Mouse (Mus musculus) neural tube, embryonic 12.5 days (tissue): ENCODE results near the gene Khk. TPM values are rescaled to one million over a fixed set of nuclear protein-coding genes. Genes with fewer than 3 reads are reported as not detected.
A peak's percentile ranks its signal among the peaks of the same experiment; 100 is the strongest.

Experiments used
- ATAC-seq: fragments of 200-750 bp; cut with Nextera tagmentation; 2 replicates; pipeline ENCODE4 v1.8.0; 2017; ENCODE audit warnings: low read depth, mild to moderate bottlenecking, moderate TSS enrichment, moderate library complexity; ENCODE audit not compliant: low FRiP score
- H3K27ac ChIP-seq: fragments of 300-500 bp; sonication (generic); 2 replicates; pipeline ENCODE4 v1.5.1; 2016
- H3K27me3 ChIP-seq: fragments of 300-500 bp; sonication (generic); replicated peaks from 2 replicates; pipeline ENCODE4 v1.6.1; 2016; ENCODE audit warnings: mild to moderate bottlenecking
- H3K36me3 ChIP-seq: fragments of 300-500 bp; sonication (generic); 2 replicates; pipeline ENCODE4 v1.6.1; 2016; ENCODE audit warnings: mild to moderate bottlenecking
- H3K4me1 ChIP-seq: fragments of 300-500 bp; sonication (generic); 2 replicates; pipeline ENCODE4 v1.6.1; 2016
- H3K4me2 ChIP-seq: fragments of 300-500 bp; sonication (generic); replicated peaks from 2 replicates; pipeline ENCODE4 v1.6.1; 2016; ENCODE audit warnings: mild to moderate bottlenecking
- H3K4me3 ChIP-seq: fragments of 300-500 bp; sonication (generic); 2 replicates; pipeline ENCODE4 v1.5.1; 2016
- H3K9ac ChIP-seq: fragments of 300-500 bp; sonication (generic); 2 replicates; pipeline ENCODE4 v1.6.1; 2016; ENCODE audit warnings: mild to moderate bottlenecking
- H3K9me3 ChIP-seq: fragments of 300-500 bp; sonication (generic); 2 replicates; pipeline ENCODE4 v1.6.1; 2016; ENCODE audit warnings: mild to moderate bottlenecking
- WGBS: fragments of 180-500 bp; shearing (Covaris S2); methylation state at CpG from one replicate; pipeline ENCODE4 v1.1.7; 2016; 5-methylcytosine and 5-hydroxymethylcytosine counted together
- polyA plus RNA-seq: library from polyadenylated mRNA; unstranded; fragments of >200 nt; fragmentation: Nextera tagmentation; extraction: Ambion mirVana; gene quantifications from 2 replicates; pipeline ENCODE4 v1.2.1, GENCODE M21; 2016

Gene Khk
- polyA plus RNA-seq, 1 experiment from 2014 or later: 6.7 TPM

- H3K9me3 ChIP-seq: no peaks in the 10 kb centered on the region
- H3K4me2 ChIP-seq: peak overlapping the region; percentile 53
- H3K36me3 ChIP-seq: peaks cover 5% of the 10 kb centered on the region; the same call in 1 of the 2 replicates
- no peaks in the 10 kb centered on the region for H3K27me3 ChIP-seq
- no peak overlapping the region for H3K27ac ChIP-seq
- H3K9ac ChIP-seq: no peak overlapping the region; the same call in 1 of the 2 replicates
- H3K4me3 ChIP-seq: peak overlapping the region; percentile 24; the same call in 1 of the 2 replicates
- H3K4me1 ChIP-seq: peaks cover 33% of the 10 kb centered on the region
- 83% methylated on average over 6 of the region's 6 CpGs for WGBS
- no peak for ATAC-seq
These were observed 6.4 kb upstream of the Khk start for GRCm38 (mm10) chr5:30914849-30915248.

- H3K9me3 ChIP-seq: no peaks in the 10 kb centered on the region
- H3K9ac ChIP-seq: no peak overlapping the region
- H3K36me3 ChIP-seq: peaks cover 5% of the 10 kb centered on the region; the same call in 1 of the 2 replicates
- peak overlapping the region; percentile 53 for H3K4me2 ChIP-seq
- ATAC-seq: peak; percentile 48
- H3K27me3 ChIP-seq: no peaks in the 10 kb centered on the region
- H3K4me3 ChIP-seq: peak overlapping the region; percentile 24; the same call in 1 of the 2 replicates
- 74% methylated on average over 9 of the region's 9 CpGs for WGBS
- H3K27ac ChIP-seq: 0 out of 2 replicates have a peak overlapping the region, but pooled peaks have one; percentile 37
- peaks cover 33% of the 10 kb centered on the region for H3K4me1 ChIP-seq
These were observed 5.8 kb upstream of the Khk start for GRCm38 (mm10) chr5:30915456-30915855.

GRCm38 (mm10) chr5:30915974-30916433, 5.2 kb upstream of the Khk start:
- H3K9me3 ChIP-seq: no peaks in the 10 kb centered on the region
- H3K4me3 ChIP-seq: no peak overlapping the region
- H3K27me3 ChIP-seq: no peaks in the 10 kb centered on the region
- H3K27ac ChIP-seq: no peak overlapping the region
- WGBS: 5% methylated on average over 7 of the region's 7 CpGs
- peak overlapping the region; percentile 53 for H3K4me2 ChIP-seq
- peak; percentile 86 for ATAC-seq
- no peak overlapping the region for H3K9ac ChIP-seq
- peaks cover 5% of the 10 kb centered on the region; the same call in 1 of the 2 replicates for H3K36me3 ChIP-seq
- peaks cover 33% of the 10 kb centered on the region for H3K4me1 ChIP-seq

GRCm38 (mm10) chr5:30916841-30917240, 4.4 kb upstream of the Khk start:
- H3K4me3 ChIP-seq: no peak overlapping the region

GRCm38 (mm10) chr5:30917348-30917747, 3.9 kb upstream of the Khk start:
- Histone ChIP-seq H3K9me3 (no peaks in the 10 kb centered on the region), H3K4me2 (no peak overlapping the region), H3K4me3 (no peak overlapping the region), H3K4me1 (peaks cover 38% of the 10 kb centered on the region), H3K9ac (no peak overlapping the region), H3K36me3 (peaks cover 5% of the 10 kb centered on the region; the same call in 1 of the 2 replicates), H3K27ac (no peak overlapping the region), H3K27me3 (no peaks in the 10 kb centered on the region)
- WGBS: 88% methylated on average over 11 of the region's 11 CpGs
- no peak for ATAC-seq

More at GRCm38 (mm10) chr5:30916841-30917240, 4.4 kb upstream of the Khk start:
- 94% methylated on average over 9 of the region's 9 CpGs for WGBS
- Histone ChIP-seq H3K9me3 (no peaks in the 10 kb centered on the region), H3K4me2 (no peak overlapping the region), H3K9ac (no peak overlapping the region), H3K36me3 (peaks cover 5% of the 10 kb centered on the region; the same call in 1 of the 2 replicates), H3K4me1 (peaks cover 37% of the 10 kb centered on the region), H3K27ac (no peak overlapping the region), H3K27me3 (no peaks in the 10 kb centered on the region)
- no peak for ATAC-seq

- peaks cover 35% of the 10 kb centered on the region for H3K4me1 ChIP-seq
- no peak overlapping the region for H3K4me2 ChIP-seq
- H3K4me3 ChIP-seq: no peak overlapping the region
- H3K9me3 ChIP-seq: no peaks in the 10 kb centered on the region
- no peak overlapping the region for H3K27ac ChIP-seq
- peaks cover 5% of the 10 kb centered on the region; the same call in 1 of the 2 replicates for H3K36me3 ChIP-seq
- H3K27me3 ChIP-seq: no peaks in the 10 kb centered on the region
- no peak overlapping the region for H3K9ac ChIP-seq
- no peak for ATAC-seq
- 86% methylated on average over 31 of the region's 31 CpGs for WGBS
These were observed 3.1 kb upstream of the Khk start for GRCm38 (mm10) chr5:30917891-30918670.

- Histone ChIP-seq H3K4me1 (peaks cover 29% of the 10 kb centered on the region), H3K36me3 (peaks cover 5% of the 10 kb centered on the region; the same call in 1 of the 2 replicates), H3K4me3 (no peak overlapping the region), H3K9me3 (no peaks in the 10 kb centered on the region), H3K27me3 (no peaks in the 10 kb centered on the region), H3K4me2 (no peak overlapping the region), H3K9ac (no peak overlapping the region), H3K27ac (no peak overlapping the region)
- 82% methylated on average over 8 of the region's 8 CpGs for WGBS
- ATAC-seq: no peak
These were observed 2.5 kb upstream of the Khk start for GRCm38 (mm10) chr5:30918691-30919090.

- peaks cover 5% of the 10 kb centered on the region; the same call in 1 of the 2 replicates for H3K36me3 ChIP-seq
- no peak overlapping the region for H3K27ac ChIP-seq
- 0 out of 2 replicates have a peak overlapping the region, but pooled peaks have one; percentile 82 for H3K4me2 ChIP-seq
- no peaks in the 10 kb centered on the region for H3K27me3 ChIP-seq
- no peak overlapping the region for H3K9ac ChIP-seq
- WGBS: 65% methylated on average over 11 of the region's 11 CpGs
- H3K4me1 ChIP-seq: peaks cover 22% of the 10 kb centered on the region
- no peak overlapping the region for H3K4me3 ChIP-seq
- H3K9me3 ChIP-seq: no peaks in the 10 kb centered on the region
- ATAC-seq: no peak
These were observed 1.2 kb upstream of the Khk start for GRCm38 (mm10) chr5:30919831-30920614.

- Histone ChIP-seq H3K9ac (no peak overlapping the region), H3K4me1 (peaks cover 17% of the 10 kb centered on the region)
These were observed 610 bp upstream of the Khk start for GRCm38 (mm10) chr5:30920621-30921020.

GRCm38 (mm10) chr5:30922581-30923041, 1.4 kb downstream of the Khk start:
- Histone ChIP-seq H3K9ac (no peak overlapping the region), H3K27ac (no peak overlapping the region)

More at GRCm38 (mm10) chr5:30920621-30921020, 610 bp upstream of the Khk start:
- ATAC-seq: 0 out of 2 replicates have a peak, but pooled peaks have one; percentile 4
- H3K4me2 ChIP-seq: peak overlapping the region; percentile 82
- no peaks in the 10 kb centered on the region for H3K9me3 ChIP-seq
- WGBS: 58% methylated on average over 19 of the region's 19 CpGs
- no peaks in the 10 kb centered on the region for H3K27me3 ChIP-seq
- no peak overlapping the region for H3K4me3 ChIP-seq
- peaks cover 5% of the 10 kb centered on the region; the same call in 1 of the 2 replicates for H3K36me3 ChIP-seq
- no peak overlapping the region for H3K27ac ChIP-seq

GRCm38 (mm10) chr5:30923119-30923518, 1.9 kb downstream of the Khk start:
- no peak for ATAC-seq
- Histone ChIP-seq H3K36me3 (peaks cover 3% of the 10 kb centered on the region; the same call in 1 of the 2 replicates), H3K27me3 (no peaks in the 10 kb centered on the region), H3K9me3 (no peaks in the 10 kb centered on the region), H3K9ac (no peak overlapping the region), H3K4me3 (no peak overlapping the region), H3K4me2 (no peak overlapping the region), H3K4me1 (peaks cover 13% of the 10 kb centered on the region), H3K27ac (no peak overlapping the region)
- WGBS: 88% methylated on average over 6 of the region's 6 CpGs

More at GRCm38 (mm10) chr5:30922581-30923041, 1.4 kb downstream of the Khk start:
- Histone ChIP-seq H3K4me3 (no peak overlapping the region), H3K36me3 (peaks cover 5% of the 10 kb centered on the region; the same call in 1 of the 2 replicates), H3K4me1 (peaks cover 13% of the 10 kb centered on the region), H3K9me3 (no peaks in the 10 kb centered on the region), H3K4me2 (peak overlapping the region; percentile 82), H3K27me3 (no peaks in the 10 kb centered on the region)
- ATAC-seq: no peak
- 75% methylated on average over 10 of the region's 10 CpGs for WGBS
